Mouse (Mus musculus) lung, embryonic 16.5 days (tissue): ENCODE data around the gene Gm4881. TPM values are rescaled to one million over a fixed set of nuclear protein-coding genes. Genes with fewer than 3 reads are reported as not detected.
"Not testable (repeated sequence)": the region's sequence is repeated elsewhere in the genome, so short reads cannot be mapped to it uniquely, and the experiment has no call there.

Source experiments
- ATAC-seq: fragments of 200-750 bp; cut with Nextera tagmentation; 2 replicates; pipeline ENCODE4 v1.8.0; 2017; ENCODE audit warnings: low read depth, mild to moderate bottlenecking, moderate library complexity
- H3K27ac ChIP-seq: fragments of 300-500 bp; sonication (generic); 2 replicates; pipeline ENCODE4 v1.5.1; 2014; ENCODE audit warnings: mild to moderate bottlenecking, control low read depth, low read length
- H3K27me3 ChIP-seq: fragments of 300-500 bp; sonication (generic); 2 replicates; pipeline ENCODE4 v1.6.1; 2014; ENCODE audit warnings: low read depth, low read length, mixed read lengths; ENCODE audit not compliant: control insufficient read depth, insufficient read depth
- H3K36me3 ChIP-seq: fragments of 300-500 bp; sonication (generic); 2 replicates; pipeline ENCODE4 v1.6.1; 2014; ENCODE audit warnings: low read length; ENCODE audit not compliant: control insufficient read depth, insufficient read depth
- H3K4me1 ChIP-seq: fragments of 300-500 bp; sonication (generic); replicated peaks from 2 replicates; pipeline ENCODE4 v1.6.1; 2014; ENCODE audit warnings: low read length, mixed read lengths; ENCODE audit not compliant: control insufficient read depth, insufficient read depth
- H3K4me2 ChIP-seq: fragments of 300-500 bp; sonication (generic); 2 replicates; pipeline ENCODE4 v1.6.1; 2014; ENCODE audit warnings: low read depth, low read length, control low read depth
- H3K4me3 ChIP-seq: fragments of 300-500 bp; sonication (generic); 2 replicates; pipeline ENCODE4 v1.5.1; 2014; ENCODE audit warnings: mild to moderate bottlenecking, low read length, control low read depth
- H3K9ac ChIP-seq: fragments of 300-500 bp; sonication (generic); 2 replicates; pipeline ENCODE4 v1.6.1; 2014; ENCODE audit warnings: low read length, control low read depth
- H3K9me3 ChIP-seq: fragments of 300-500 bp; sonication (generic); 2 replicates; pipeline ENCODE4 v1.6.1; 2016; ENCODE audit warnings: low read length; ENCODE audit not compliant: control insufficient read depth
- WGBS: fragments of 180-500 bp; shearing (Covaris S2); extraction: QIAGEN DNeasy Blood & Tissue Kit; methylation state at CpG from one replicate; pipeline ENCODE4 v1.1.7; 2014; 5-methylcytosine and 5-hydroxymethylcytosine counted together
- polyA plus RNA-seq: library from polyadenylated mRNA; unstranded; fragments of >200 nt; fragmentation: Nextera tagmentation; extraction: Ambion mirVana; gene quantifications from 2 replicates; pipeline ENCODE4 v1.2.1, GENCODE M21; 2015

Gm4881 gene
- polyA plus RNA-seq, 1 experiment from 2014 or later, result not detected

- WGBS, result 17% methylated on average over 10 of the region's 10 CpGs
Measured at GRCm38 (mm10) chr7:24903444-24903825, 40.9 kb downstream of the Gm4881 start.

DNA sequence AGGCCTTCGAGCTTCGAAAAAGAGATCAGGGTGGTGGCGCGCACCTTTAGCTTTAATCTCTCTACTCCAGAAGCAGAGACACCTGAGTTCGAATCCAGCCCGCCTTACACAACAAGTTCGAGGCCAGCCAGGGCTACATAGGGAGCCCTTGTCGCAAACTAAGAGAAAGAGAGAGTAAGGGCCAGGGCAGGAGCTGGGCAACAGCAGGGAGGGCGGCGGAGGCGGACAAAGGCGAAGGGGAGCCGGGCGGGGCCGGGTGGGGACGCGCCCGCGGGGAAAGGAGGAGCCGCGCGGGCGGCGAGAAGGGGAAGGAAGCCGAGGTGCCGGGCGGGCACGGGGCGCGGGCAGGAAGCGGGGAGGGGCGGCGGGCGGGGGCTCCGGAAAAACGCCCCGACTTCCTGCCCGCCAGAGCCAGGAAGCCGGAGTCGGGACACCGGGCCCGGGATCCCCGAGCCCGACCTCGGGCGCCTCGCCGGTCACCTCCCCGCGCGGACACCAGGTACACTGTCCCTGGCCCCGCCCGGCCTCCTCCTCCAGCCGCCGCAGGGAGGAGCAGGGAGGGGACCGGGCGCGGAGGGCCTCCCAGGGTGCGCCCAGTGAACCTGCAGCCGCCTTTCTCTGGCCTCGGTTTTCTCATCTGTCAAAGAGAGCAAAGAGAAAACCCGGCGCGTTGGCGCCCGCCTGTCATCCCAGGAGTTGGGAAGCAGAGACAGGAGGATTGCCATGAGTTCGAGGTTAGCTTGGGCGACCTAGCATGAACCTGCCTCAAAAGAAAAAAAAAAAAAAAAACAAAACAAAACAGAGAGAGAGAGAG is 41.5 kb downstream of the Gm4881 start, which contains the start of gene Arhgef1:
Gene Arhgef1 (plus strand): TSS at position 283 of the 814 bp plus-strand sequence.
- Histone ChIP-seq H3K9ac (peak within 1 kb of the TSS; percentile 91), H3K27me3 (no peaks in the 10 kb centered on the region), H3K4me2 (peak within 1 kb of the TSS; percentile 76), H3K27ac (peak within 1 kb of the TSS; percentile 95), H3K4me1 (peaks cover 36% of the 10 kb centered on the region), H3K36me3 (no peaks in the 10 kb centered on the region), H3K4me3 (peak within 1 kb of the TSS; percentile 86), H3K9me3 (no peaks in the 10 kb centered on the region)
- 5% methylated on average over 25 of the region's 68 CpGs for WGBS
- ATAC-seq, result peak; percentile 29

More at GRCm38 (mm10) chr7:24903444-24903825, 40.9 kb downstream of the Gm4881 start:
- Histone ChIP-seq H3K27ac (peak overlapping the region; percentile 95), H3K4me1 (peaks cover 36% of the 10 kb centered on the region), H3K9ac (peak overlapping the region; percentile 91), H3K9me3 (no peaks in the 10 kb centered on the region), H3K36me3 (no peaks in the 10 kb centered on the region; the same call in 1 of the 2 replicates), H3K4me3 (peak overlapping the region; percentile 86), H3K4me2 (peak overlapping the region; percentile 76), H3K27me3 (no peaks in the 10 kb centered on the region)
- ATAC-seq, result no peak

GRCm38 (mm10) chr7:24902264-24902629 is 42.0 kb downstream of the Gm4881 start:
- ATAC-seq, result no peak
- Histone ChIP-seq H3K9me3 (no peaks in the 10 kb centered on the region), H3K4me2 (peak overlapping the region; percentile 76), H3K4me3 (peak overlapping the region; percentile 86), H3K27ac (peak overlapping the region; percentile 95), H3K9ac (peak overlapping the region; percentile 91), H3K27me3 (no peaks in the 10 kb centered on the region), H3K36me3 (no peaks in the 10 kb centered on the region), H3K4me1 (peaks cover 34% of the 10 kb centered on the region)
- WGBS, result 41% methylated on average over 2 of the region's 2 CpGs

- Histone ChIP-seq H3K9me3 (no peaks in the 10 kb centered on the region), H3K4me2 (peak overlapping the region; percentile 76; the same call in 1 of the 2 replicates), H3K27ac (peak overlapping the region; percentile 95), H3K4me3 (peak overlapping the region; percentile 86), H3K9ac (peak overlapping the region; percentile 91), H3K36me3 (no peaks in the 10 kb centered on the region), H3K27me3 (no peaks in the 10 kb centered on the region), H3K4me1 (peaks cover 30% of the 10 kb centered on the region)
- ATAC-seq, result no peak
- 34% methylated on average over 1 of the region's 1 CpGs for WGBS
Measured at GRCm38 (mm10) chr7:24901842-24902241, 42.5 kb downstream of the Gm4881 start.

DNA sequence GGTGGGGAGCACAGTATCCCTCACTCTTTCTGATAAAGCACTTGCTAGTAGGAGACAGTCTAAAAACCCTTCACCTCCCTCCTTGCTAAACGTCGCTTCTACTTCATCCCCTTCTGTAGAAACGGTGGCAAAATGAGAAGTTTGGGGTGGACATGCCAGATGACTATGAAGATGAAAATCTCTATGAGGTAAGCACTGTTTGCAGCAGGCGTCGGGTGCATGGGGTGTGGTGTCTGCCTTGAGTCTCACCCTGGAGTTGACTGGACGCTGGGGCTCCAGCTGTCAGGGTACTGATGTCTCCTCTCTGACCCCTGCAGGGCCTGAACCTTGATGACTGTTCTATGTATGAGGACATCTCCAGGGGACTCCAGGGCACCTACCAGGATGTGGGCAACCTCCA is 43.2 kb downstream of the Gm4881 start:
- Histone ChIP-seq H3K4me2 (no peak overlapping the region), H3K27me3 (no peaks in the 10 kb centered on the region), H3K9ac (no peak overlapping the region), H3K9me3 (no peaks in the 10 kb centered on the region), H3K27ac (no peak overlapping the region), H3K4me3 (no peak overlapping the region), H3K36me3 (no peaks in the 10 kb centered on the region), H3K4me1 (peaks cover 23% of the 10 kb centered on the region; the same call in 1 of the 2 replicates)
- no peak for ATAC-seq
- 65% methylated on average over 6 of the region's 6 CpGs for WGBS

GRCm38 (mm10) chr7:24897959-24898358 is 46.3 kb downstream of the Gm4881 start:
- no peak for ATAC-seq
- Histone ChIP-seq H3K9ac (no peak overlapping the region), H3K9me3 (no peaks in the 10 kb centered on the region), H3K4me2 (no peak overlapping the region), H3K36me3 (no peaks in the 10 kb centered on the region), H3K27ac (no peak overlapping the region), H3K27me3 (no peaks in the 10 kb centered on the region), H3K4me1 (peaks cover 8% of the 10 kb centered on the region; the same call in 1 of the 2 replicates), H3K4me3 (no peak overlapping the region)
- WGBS, result 65% methylated on average over 5 of the region's 5 CpGs

GRCm38 (mm10) chr7:24897224-24897623 is 47.1 kb downstream of the Gm4881 start, which contains the start of gene Cd79a:
TSS of gene Cd79a (plus strand) at chr7:24897381.
- Histone ChIP-seq H3K36me3 (no peaks in the 10 kb centered on the region), H3K4me3 (no peak within 1 kb of the TSS), H3K4me1 (peaks cover 4% of the 10 kb centered on the region; the same call in 1 of the 2 replicates), H3K4me2 (no peak within 1 kb of the TSS), H3K9ac (no peak within 1 kb of the TSS), H3K9me3 (no peaks in the 10 kb centered on the region), H3K27ac (no peak within 1 kb of the TSS), H3K27me3 (no peaks in the 10 kb centered on the region)
- ATAC-seq, result no peak
- WGBS, result 56% methylated on average over 12 of the region's 12 CpGs

DNA sequence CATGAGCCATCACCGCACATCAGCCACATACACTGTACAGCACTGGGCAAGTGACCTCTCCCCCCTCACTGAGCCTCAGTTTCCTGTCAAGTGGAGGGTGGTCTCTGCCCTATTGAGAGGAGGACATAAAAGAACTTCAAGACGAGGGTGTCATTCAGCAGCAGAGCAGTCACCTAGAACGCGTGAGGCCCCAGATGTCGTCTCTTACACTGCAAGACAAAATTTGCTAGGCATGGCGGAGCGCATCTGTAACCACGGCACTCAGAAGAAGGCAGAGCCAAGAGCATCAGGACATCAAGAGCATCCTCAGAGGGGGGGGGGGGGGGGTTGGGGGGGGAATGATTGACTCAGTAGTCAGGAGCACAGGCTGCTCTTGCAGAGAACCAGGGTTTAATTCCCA is 48.0 kb downstream of the Gm4881 start:
- Histone ChIP-seq H3K27me3 (no peaks in the 10 kb centered on the region), H3K4me3 (no peak overlapping the region), H3K27ac (no peak overlapping the region), H3K9ac (no peak overlapping the region), H3K4me2 (no peak overlapping the region), H3K36me3 (no peaks in the 10 kb centered on the region), H3K9me3 (no peaks in the 10 kb centered on the region), H3K4me1 (no peaks in the 10 kb centered on the region)
- WGBS, result 82% methylated on average over 8 of the region's 8 CpGs
- no peak for ATAC-seq

DNA sequence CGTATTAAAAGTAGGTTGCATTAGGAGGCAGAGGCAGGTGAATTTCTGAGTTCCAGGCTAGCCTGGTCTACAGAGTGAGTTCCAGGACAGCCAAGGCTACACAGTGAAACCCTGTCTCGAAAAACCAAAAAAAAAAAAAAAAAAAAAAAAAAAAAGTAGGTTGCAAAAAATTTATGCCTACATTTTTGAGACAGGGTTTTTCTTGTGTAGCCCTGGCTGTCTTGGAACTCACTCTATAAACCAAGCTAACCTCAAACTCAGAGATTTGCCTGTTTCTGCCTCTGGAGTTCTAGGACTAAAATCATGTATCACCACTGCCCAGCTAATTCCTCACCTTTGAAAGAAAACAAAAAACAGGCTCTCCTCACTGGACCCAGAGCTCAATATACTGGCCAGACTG is 48.5 kb downstream of the Gm4881 start:
- H3K9ac ChIP-seq, H3K36me3 ChIP-seq, H3K27me3 ChIP-seq, ATAC-seq, H3K9me3 ChIP-seq, H3K4me3 ChIP-seq, H3K4me2 ChIP-seq, H3K27ac ChIP-seq, H3K4me1 ChIP-seq: not testable (repeated sequence)
- WGBS, result 73% methylated on average over 2 of the region's 2 CpGs
